Mouse (Mus musculus) G1E (cell line): ENCODE results near the gene Gab2.

Source experiments
- CTCF ChIP-seq: IDR thresholded peaks from 2 replicates; pipeline ENCODE4 v1.5.1; 2012; ENCODE audit warnings: low read depth, low read length, inconsistent platforms, mixed read lengths
- GATA1 ChIP-seq: IDR thresholded peaks from 2 replicates; pipeline ENCODE4 v1.6.1; 2012; ENCODE audit warnings: borderline replicate concordance, low read length, inconsistent platforms, mixed read lengths
- GATA2 ChIP-seq: IDR thresholded peaks from 2 replicates; pipeline ENCODE4 v1.6.1; 2012; ENCODE audit warnings: low read depth, low read length, inconsistent platforms, borderline replicate concordance
- POLR2AphosphoS5 ChIP-seq: IDR thresholded peaks from 2 replicates; pipeline ENCODE4 v1.6.1; 2012; ENCODE audit warnings: low read depth, low read length, inconsistent platforms; ENCODE audit not compliant: insufficient replicate concordance
- TAL1 ChIP-seq: conservative IDR thresholded peaks from 2 replicates; pipeline ENCODE4 v1.6.1; 2012; ENCODE audit warnings: low read depth, low read length, inconsistent platforms, mixed read lengths

GRCm38 (mm10) chr7:97333113-97333898 lies 251.9 kb downstream of the Gab2 start:
- no peak for TF ChIP-seq CTCF
- TF ChIP-seq GATA2: no peak
- no peak for TF ChIP-seq GATA1
- TF ChIP-seq POLR2AphosphoS5: no peak
- no peak for TF ChIP-seq TAL1
